Mouse (Mus musculus): ENCODE measurements at regions not wholly inside any gene's neighbourhood (a gene's known extent, or its start where the extent isn't known, plus 50 kb on each side); places are given as distances from the start of the nearest gene placed in this dataset.

DNA sequence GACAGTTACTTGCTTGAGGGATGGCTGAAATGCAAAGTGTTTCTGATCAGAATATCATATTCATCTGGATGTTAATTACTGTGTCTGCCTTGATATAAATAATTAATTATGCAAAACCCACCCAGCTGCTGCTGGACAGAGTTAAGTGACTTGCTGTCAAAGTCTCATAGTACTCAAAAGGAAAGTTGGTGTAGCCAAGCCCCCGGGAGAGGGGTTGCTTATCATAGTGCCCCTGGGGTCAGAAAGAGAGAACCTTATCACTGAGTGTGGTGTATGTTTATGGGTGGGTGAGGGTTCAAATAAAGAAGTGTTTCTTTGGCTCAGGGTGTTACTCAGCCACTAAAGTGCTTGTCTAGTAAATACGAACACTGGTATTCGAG, 211.6 kb downstream of the Cmpk2 start:
- WGBS, result 50% methylated on average over 3 of the region's 3 CpGs
- Histone ChIP-seq H3K9me3 (ENCODE audit: control insufficient read depth, low read length) (no peaks in the 10 kb centered on the region), H3K36me3 (ENCODE audit: control insufficient read depth, insufficient read depth) (no peaks in the 10 kb centered on the region), H3K4me1 (replicated peaks; ENCODE audit: control insufficient read depth, insufficient read depth, low read length) (peaks cover 19% of the 10 kb centered on the region), H3K4me3 (replicated peaks; ENCODE audit: low read length) (no peak overlapping the region), H3K27me3 (replicated peaks; ENCODE audit: control insufficient read depth, insufficient read depth, low read length) (no peaks in the 10 kb centered on the region), H3K4me2 (ENCODE audit: low read length) (no peak overlapping the region), H3K27ac (ENCODE audit: low read length) (peak overlapping the region; percentile 89), H3K9ac (replicated peaks; ENCODE audit: low read depth, low read length) (no peak overlapping the region)
- ATAC-seq, result peak; percentile 30

DNA sequence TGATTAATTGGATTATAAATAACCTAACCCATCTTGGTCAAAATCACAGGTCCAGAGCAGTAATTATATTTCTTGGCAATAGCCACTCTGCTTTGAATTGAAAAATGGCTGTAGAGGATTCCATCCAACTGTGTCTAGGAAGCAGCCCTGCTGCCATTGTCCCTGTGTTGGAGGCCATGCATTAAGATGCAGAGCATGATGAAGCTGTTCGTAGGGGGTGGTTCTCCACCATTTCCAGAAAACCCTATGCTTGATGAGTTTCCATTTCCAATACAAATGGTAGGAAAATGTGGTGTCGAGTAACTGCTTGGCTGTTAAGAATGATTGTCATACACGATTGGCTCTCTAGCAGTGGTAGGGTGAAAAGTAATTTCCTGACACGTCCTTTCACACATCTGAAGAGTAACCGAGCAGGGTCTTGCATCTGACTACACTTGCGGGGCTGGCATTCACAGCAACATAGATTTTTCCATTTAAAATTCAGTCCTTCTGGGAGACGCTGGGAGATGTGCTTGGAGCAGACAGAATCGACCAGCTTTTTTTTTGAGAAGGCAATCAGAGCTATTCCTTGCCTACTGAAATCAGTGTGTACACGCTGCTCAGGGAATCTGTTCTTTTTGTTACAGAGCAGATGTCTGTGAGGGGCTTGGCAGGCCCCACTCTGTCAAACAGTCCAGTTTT, 211.0 kb downstream of the Cmpk2 start:
- H3K36me3 ChIP-seq (ENCODE audit: control insufficient read depth, insufficient read depth), result no peaks in the 10 kb centered on the region
- WGBS, result 17% methylated on average over 9 of the region's 9 CpGs
- peak overlapping the region; percentile 89 for H3K27ac ChIP-seq (ENCODE audit: low read length)
- H3K9ac ChIP-seq (replicated peaks; ENCODE audit: low read depth, low read length), result no peak overlapping the region
- no peaks in the 10 kb centered on the region for H3K9me3 ChIP-seq (ENCODE audit: control insufficient read depth, low read length)
- peak; percentile 95 for ATAC-seq
- peaks cover 23% of the 10 kb centered on the region for H3K4me1 ChIP-seq (replicated peaks; ENCODE audit: control insufficient read depth, insufficient read depth, low read length)
- H3K4me2 ChIP-seq (ENCODE audit: low read length), result no peak overlapping the region
- H3K4me3 ChIP-seq (replicated peaks; ENCODE audit: low read length), result no peak overlapping the region
- H3K27me3 ChIP-seq (replicated peaks; ENCODE audit: control insufficient read depth, insufficient read depth, low read length), result no peaks in the 10 kb centered on the region

DNA sequence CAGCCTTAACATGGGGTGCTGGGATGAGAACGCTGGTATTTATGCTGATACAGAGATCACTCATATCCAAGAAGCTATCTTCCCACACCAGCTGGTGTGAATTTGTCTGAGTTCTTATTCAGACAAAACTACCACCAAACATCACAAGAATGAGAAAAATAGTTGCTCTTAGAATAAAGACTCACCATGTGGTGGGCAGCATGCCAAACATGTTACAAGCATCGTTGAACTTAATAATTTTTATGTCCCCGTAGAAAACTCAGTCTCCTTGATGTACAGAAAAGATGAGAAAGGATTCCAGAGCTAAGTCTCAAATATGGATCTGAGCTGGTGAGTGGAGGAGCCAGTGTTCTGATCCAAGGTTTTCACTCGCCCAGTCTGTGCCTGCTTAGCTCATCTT, 196.5 kb downstream of the Cmpk2 start:
- ATAC-seq, result no peak
- Histone ChIP-seq H3K27me3 (replicated peaks; ENCODE audit: control insufficient read depth, insufficient read depth, low read length) (no peaks in the 10 kb centered on the region), H3K36me3 (ENCODE audit: control insufficient read depth, insufficient read depth) (no peaks in the 10 kb centered on the region), H3K27ac (ENCODE audit: low read length) (peak overlapping the region; percentile 20; the same call in 1 of the 2 replicates), H3K9ac (replicated peaks; ENCODE audit: low read depth, low read length) (no peak overlapping the region), H3K9me3 (ENCODE audit: control insufficient read depth, low read length) (no peaks in the 10 kb centered on the region), H3K4me2 (ENCODE audit: low read length) (no peak overlapping the region), H3K4me1 (replicated peaks; ENCODE audit: control insufficient read depth, insufficient read depth, low read length) (no peaks in the 10 kb centered on the region), H3K4me3 (replicated peaks; ENCODE audit: low read length) (no peak overlapping the region)
- 51% methylated on average over 4 of the region's 4 CpGs for WGBS

DNA sequence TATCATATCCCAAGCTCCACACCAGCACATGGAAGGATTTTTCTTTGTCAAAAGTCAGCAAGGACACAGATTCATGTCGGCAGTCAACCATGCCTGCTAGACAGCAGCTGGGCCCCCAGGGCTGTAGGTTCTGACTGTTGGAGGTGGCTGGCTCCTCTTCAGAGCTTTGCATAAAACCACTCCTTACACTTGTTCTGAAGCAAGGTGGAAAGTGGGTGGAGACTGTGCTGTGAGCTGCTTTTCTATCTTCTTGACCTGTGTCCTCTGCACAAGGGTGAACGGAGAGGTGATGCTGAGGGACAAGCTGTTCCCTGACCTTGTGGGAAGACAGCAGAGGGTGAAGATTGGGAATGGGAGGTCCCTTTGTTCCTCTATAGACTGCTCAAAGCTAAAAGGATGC, 185.2 kb downstream of the Cmpk2 start:
- no peak overlapping the region for H3K4me2 ChIP-seq (ENCODE audit: low read length)
- H3K4me1 ChIP-seq (replicated peaks; ENCODE audit: control insufficient read depth, insufficient read depth, low read length), result no peaks in the 10 kb centered on the region
- H3K27me3 ChIP-seq (replicated peaks; ENCODE audit: control insufficient read depth, insufficient read depth, low read length), result no peaks in the 10 kb centered on the region
- 80% methylated on average over 2 of the region's 2 CpGs for WGBS
- no peak overlapping the region for H3K4me3 ChIP-seq (replicated peaks; ENCODE audit: low read length)
- no peaks in the 10 kb centered on the region for H3K36me3 ChIP-seq (ENCODE audit: control insufficient read depth, insufficient read depth)
- no peaks in the 10 kb centered on the region for H3K9me3 ChIP-seq (ENCODE audit: control insufficient read depth, low read length)
- no peak overlapping the region for H3K27ac ChIP-seq (ENCODE audit: low read length)
- no peak overlapping the region for H3K9ac ChIP-seq (replicated peaks; ENCODE audit: low read depth, low read length)
- no peak for ATAC-seq

DNA sequence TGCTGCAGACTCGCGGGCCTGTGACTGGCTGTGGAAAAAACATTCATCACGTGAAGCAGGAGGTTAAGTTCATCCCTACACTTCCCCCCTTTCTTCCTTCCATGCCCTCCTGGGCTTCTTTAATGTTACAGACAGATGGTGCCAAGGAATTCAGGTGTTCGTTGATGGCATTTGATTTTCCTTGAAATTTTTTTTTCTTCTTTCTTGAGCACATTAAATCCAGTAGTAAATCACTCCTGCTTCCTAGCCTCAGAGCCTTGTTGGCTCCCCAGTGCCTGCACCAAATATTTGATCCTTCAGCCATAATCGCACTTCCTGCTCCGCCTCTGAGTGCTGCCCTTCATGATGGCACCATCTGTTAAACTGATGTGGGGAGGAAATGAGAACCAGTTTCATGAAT, 184.8 kb downstream of the Cmpk2 start:
- no peaks in the 10 kb centered on the region for H3K27me3 ChIP-seq (replicated peaks; ENCODE audit: control insufficient read depth, insufficient read depth, low read length)
- H3K9ac ChIP-seq (replicated peaks; ENCODE audit: low read depth, low read length), result no peak overlapping the region
- H3K27ac ChIP-seq (ENCODE audit: low read length), result no peak overlapping the region
- no peak overlapping the region for H3K4me2 ChIP-seq (ENCODE audit: low read length)
- no peaks in the 10 kb centered on the region for H3K9me3 ChIP-seq (ENCODE audit: control insufficient read depth, low read length)
- 69% methylated on average over 6 of the region's 6 CpGs for WGBS
- H3K4me1 ChIP-seq (replicated peaks; ENCODE audit: control insufficient read depth, insufficient read depth, low read length), result no peaks in the 10 kb centered on the region
- no peak for ATAC-seq
- H3K4me3 ChIP-seq (replicated peaks; ENCODE audit: low read length), result no peak overlapping the region
- no peaks in the 10 kb centered on the region for H3K36me3 ChIP-seq (ENCODE audit: control insufficient read depth, insufficient read depth)

DNA sequence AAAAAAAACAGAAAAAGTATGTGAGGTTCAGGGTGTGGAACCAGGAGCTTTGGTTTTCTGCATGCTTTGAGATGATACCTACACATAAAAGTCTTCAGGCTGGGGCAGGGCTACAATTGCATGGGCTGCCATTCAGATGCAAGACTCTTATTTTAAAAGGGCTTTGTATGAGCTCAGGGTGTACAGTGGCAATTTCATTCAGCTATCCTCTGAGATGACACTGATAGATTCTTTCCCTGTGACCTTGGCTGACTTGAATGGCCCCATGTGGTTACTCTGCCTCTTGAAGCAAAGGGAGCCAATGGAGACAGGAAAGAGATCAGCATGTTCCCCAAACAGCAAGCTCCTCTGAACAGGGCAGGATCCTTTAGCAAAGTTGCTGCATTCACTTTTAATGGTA, 177.1 kb downstream of the Cmpk2 start:
- no peak overlapping the region for H3K27ac ChIP-seq (ENCODE audit: low read length)
- no peaks in the 10 kb centered on the region for H3K27me3 ChIP-seq (replicated peaks; ENCODE audit: control insufficient read depth, insufficient read depth, low read length)
- no peak overlapping the region for H3K9ac ChIP-seq (replicated peaks; ENCODE audit: low read depth, low read length)
- no peak overlapping the region for H3K4me3 ChIP-seq (replicated peaks; ENCODE audit: low read length)
- ATAC-seq, result no peak
- H3K36me3 ChIP-seq (ENCODE audit: control insufficient read depth, insufficient read depth), result no peaks in the 10 kb centered on the region
- no peak overlapping the region for H3K4me2 ChIP-seq (ENCODE audit: low read length)
- no peaks in the 10 kb centered on the region for H3K4me1 ChIP-seq (replicated peaks; ENCODE audit: control insufficient read depth, insufficient read depth, low read length)
- no peaks in the 10 kb centered on the region for H3K9me3 ChIP-seq (ENCODE audit: control insufficient read depth, low read length)

DNA sequence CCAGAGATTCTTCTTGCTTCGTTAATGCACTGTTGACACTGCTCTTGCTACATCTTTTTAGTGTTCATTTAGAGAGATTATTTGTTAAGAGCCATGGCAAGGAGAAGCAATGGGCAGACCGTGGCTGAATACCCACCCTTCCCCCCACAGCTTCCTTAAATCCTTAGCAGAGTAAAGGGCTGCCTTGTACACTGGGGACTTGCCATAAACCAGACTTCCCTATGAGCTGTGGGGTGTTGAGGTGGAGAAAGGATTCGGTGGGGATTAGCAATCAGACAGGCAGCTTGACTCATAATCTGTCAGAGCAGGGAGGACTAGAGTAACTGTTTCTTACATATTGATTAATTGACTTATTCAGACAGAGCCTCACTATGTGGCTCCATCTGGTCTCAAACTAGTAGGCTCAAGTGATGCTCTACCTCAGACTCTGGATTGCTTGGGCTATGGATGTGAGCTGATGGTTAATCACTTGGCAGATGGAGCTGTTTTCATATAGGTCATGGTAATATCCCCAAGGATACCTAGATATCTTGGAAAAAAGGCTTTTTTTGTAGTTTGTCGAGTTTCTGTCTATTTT, 166.7 kb downstream of the Cmpk2 start:
- Histone ChIP-seq H3K4me1 (replicated peaks; ENCODE audit: control insufficient read depth, insufficient read depth, low read length) (peaks cover 32% of the 10 kb centered on the region), H3K9ac (replicated peaks; ENCODE audit: low read depth, low read length) (no peak overlapping the region), H3K4me3 (replicated peaks; ENCODE audit: low read length) (no peak overlapping the region), H3K4me2 (ENCODE audit: low read length) (peak overlapping the region; percentile 20), H3K27ac (ENCODE audit: low read length) (peak overlapping the region; percentile 95), H3K27me3 (replicated peaks; ENCODE audit: control insufficient read depth, insufficient read depth, low read length) (no peaks in the 10 kb centered on the region), H3K36me3 (ENCODE audit: control insufficient read depth, insufficient read depth) (no peaks in the 10 kb centered on the region), H3K9me3 (ENCODE audit: control insufficient read depth, low read length) (no peaks in the 10 kb centered on the region)
- ATAC-seq, result peak; percentile 61
- whole genome bisulfite sequencing, result 28% methylated on average over 4 of the region's 4 CpGs

DNA sequence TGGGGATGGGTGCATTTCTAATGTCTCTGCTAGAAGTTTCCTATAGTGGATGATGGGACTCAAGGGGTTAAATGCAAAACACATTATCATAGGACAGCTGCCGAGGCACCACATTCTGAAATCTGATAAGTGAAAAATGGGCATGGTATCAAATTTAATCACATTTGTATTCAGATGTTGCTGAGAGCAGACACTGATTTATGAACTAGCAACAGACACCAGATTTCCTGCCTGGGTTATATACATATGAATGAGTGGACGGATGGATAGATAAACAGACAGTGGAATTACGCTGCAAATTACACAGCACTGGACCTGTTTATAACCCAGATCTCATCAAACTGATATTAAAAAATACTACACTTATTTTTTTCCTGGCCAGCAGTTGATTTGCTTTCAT, 166.2 kb downstream of the Cmpk2 start:
- Histone ChIP-seq H3K27ac (ENCODE audit: low read length) (peak overlapping the region; percentile 95), H3K4me3 (replicated peaks; ENCODE audit: low read length) (no peak overlapping the region), H3K9me3 (ENCODE audit: control insufficient read depth, low read length) (no peaks in the 10 kb centered on the region), H3K4me2 (ENCODE audit: low read length) (peak overlapping the region; percentile 20; the same call in 1 of the 2 replicates), H3K9ac (replicated peaks; ENCODE audit: low read depth, low read length) (no peak overlapping the region), H3K27me3 (replicated peaks; ENCODE audit: control insufficient read depth, insufficient read depth, low read length) (no peaks in the 10 kb centered on the region), H3K36me3 (ENCODE audit: control insufficient read depth, insufficient read depth) (no peaks in the 10 kb centered on the region), H3K4me1 (replicated peaks; ENCODE audit: control insufficient read depth, insufficient read depth, low read length) (peaks cover 34% of the 10 kb centered on the region)
- WGBS, result 8% methylated on average over 3 of the region's 3 CpGs
- ATAC-seq, result peak; percentile 68

DNA sequence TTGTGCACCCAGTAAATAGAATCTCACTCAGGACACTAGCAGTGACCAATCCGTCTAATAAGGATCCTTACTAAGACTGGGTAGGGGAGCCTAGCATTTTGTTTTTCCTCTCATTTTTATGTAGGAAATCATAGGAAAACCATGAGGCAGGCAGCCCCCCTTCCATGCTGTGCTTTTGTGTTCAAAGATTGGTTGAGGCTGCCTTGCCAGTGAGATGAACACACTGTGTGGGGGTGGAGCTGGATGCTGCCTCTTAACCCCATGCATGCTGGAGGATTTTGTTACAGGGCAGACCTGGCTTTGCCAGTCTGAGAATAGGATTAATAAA, 162.8 kb downstream of the Cmpk2 start:
- peak; percentile 90 for ATAC-seq
- Histone ChIP-seq H3K9me3 (ENCODE audit: control insufficient read depth, low read length) (no peaks in the 10 kb centered on the region), H3K4me1 (replicated peaks; ENCODE audit: control insufficient read depth, insufficient read depth, low read length) (peaks cover 34% of the 10 kb centered on the region), H3K27me3 (replicated peaks; ENCODE audit: control insufficient read depth, insufficient read depth, low read length) (no peaks in the 10 kb centered on the region), H3K4me3 (replicated peaks; ENCODE audit: low read length) (no peak overlapping the region), H3K4me2 (ENCODE audit: low read length) (peak overlapping the region; percentile 1), H3K27ac (ENCODE audit: low read length) (peak overlapping the region; percentile 85), H3K9ac (replicated peaks; ENCODE audit: low read depth, low read length) (no peak overlapping the region; the same call in 1 of the 2 replicates), H3K36me3 (ENCODE audit: control insufficient read depth, insufficient read depth) (no peaks in the 10 kb centered on the region)
- 3% methylated on average over 1 of the region's 1 CpGs for WGBS

Measured in forebrain, embryonic 16.5 days (tissue).